Mouse (Mus musculus) erythroblast, embryonic 14.5 days (primary cell): ENCODE data around the gene Atp7b.

Experiments
- GATA1 ChIP-seq: IDR thresholded peaks from 2 replicates; pipeline ENCODE4 v1.6.1; 2012; ENCODE audit warnings: low read length, inconsistent platforms, mixed read lengths
- TAL1 ChIP-seq: IDR thresholded peaks from 3 replicates; pipeline ENCODE4 v1.6.1; 2012; ENCODE audit warnings: low read length, inconsistent platforms, mixed read lengths

GRCm38 (mm10) chr8:22089226-22089625 lies 29.1 kb upstream of the Atp7b start:
- no peak for TF ChIP-seq GATA1
- TF ChIP-seq TAL1: no peak
